Mouse (Mus musculus) natural killer cell, adult 2 months (primary cell): ENCODE measurements around the gene Ints12.

Experiments used
- DNase-seq, 2 experiments: peaks; one replicate each; pipeline ENCODE4 v3.0.0; 2022; ENCODE audit warnings: low spot score in 2 of 2

Gene Ints12

DNA sequence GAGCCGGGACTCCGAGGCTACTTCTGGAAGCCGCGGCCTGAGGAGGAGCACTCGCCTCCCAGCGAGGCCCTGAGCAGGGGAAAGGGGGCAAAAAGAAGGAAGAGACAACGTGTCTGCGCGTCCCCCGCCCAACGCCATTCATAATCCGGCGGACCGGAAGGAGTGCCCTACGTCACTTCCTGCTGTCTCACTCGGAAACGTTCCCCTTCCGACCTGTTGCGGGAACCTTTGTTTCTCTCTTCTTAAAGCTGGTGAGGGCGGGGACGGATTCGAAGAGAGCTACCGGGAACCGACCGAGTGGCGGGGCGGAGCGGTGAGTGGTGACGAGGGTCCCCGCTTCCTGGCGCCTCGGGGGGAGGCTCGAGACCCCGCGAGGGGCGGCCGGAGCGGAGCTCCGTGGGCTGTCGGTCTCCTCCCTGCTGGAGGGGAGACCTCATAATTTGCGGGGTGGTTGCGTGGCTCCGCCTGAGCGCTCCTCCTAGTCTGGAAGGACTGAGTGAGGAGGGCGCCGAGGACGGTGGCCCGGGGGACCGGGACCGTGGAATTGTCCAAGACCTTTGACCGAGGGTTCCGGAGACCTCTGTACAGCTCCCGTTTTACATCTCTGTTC is at the start of gene Ints12, which contains the start of gene Gstcd:
Gene Ints12, plus strand, starts transcription at position 177 of the 610 bp plus-strand sequence.
Gene Gstcd, minus strand, starts transcription at position 370 of the 610 bp plus-strand sequence.
- peak; percentile 87 to 91 for DNase-seq

- no peak for DNase-seq
These were observed 39.6 kb upstream of the Ints12 start for GRCm38 (mm10) chr3:133052068-133052467.

DNA sequence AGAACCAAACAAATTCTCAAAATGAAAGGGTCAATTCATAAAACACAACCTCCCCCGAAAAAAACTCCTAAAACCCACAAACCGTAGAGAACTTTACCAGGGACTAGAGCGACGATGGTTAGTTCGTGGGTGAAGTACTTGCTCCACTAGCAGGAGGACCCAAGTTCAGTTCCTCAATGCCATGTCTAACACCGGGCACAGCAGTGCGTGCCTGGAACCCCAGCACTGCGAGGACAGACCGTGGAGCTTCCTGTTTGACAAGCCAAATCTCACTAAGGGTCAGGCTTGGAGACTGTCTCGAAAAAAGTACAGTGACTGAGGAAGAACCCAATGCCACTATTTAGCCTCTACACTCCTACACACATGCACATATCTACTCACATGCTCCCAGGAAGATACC is 16.1 kb upstream of the Ints12 start:
- DNase-seq = no peak

DNA sequence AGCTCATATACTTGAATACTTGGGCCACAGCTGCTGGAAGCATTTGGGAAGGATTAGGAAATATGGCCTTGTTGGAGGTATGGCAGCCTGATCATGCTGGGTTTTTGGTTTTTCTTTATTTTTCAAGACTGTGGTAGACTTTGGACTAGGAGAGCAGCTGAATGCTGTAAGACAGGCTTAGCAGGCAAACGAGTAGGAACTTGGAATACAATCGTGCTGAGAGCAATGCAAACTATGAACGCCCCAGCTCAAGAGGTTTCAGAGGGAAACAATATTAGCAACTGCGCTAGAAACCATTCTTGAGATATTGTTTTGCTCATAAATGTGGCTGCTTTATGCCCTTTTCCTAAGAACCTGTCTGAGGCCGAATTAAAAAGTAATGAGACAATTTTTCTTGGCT is 8.9 kb upstream of the Ints12 start:
- DNase-seq = no peak

DNA sequence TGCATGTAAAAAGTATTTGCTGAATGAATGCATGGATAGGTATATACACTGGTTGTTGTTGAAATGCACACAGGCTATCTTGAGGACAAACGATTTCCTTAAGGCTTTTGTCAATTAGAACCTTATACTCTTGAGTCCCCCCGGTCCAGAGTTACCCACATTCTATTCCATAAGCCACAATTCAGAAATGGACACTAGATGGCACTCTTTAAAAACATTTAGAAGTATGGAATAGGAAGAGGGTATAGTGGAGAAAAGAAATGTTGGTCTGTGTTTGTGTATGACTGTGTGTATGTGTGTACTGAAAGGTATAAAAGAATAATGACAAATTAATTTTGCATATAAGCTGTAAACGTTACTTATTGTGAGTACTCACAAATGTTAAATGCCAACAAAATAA is 5.8 kb upstream of the Ints12 start:
- DNase-seq = no peak

DNA sequence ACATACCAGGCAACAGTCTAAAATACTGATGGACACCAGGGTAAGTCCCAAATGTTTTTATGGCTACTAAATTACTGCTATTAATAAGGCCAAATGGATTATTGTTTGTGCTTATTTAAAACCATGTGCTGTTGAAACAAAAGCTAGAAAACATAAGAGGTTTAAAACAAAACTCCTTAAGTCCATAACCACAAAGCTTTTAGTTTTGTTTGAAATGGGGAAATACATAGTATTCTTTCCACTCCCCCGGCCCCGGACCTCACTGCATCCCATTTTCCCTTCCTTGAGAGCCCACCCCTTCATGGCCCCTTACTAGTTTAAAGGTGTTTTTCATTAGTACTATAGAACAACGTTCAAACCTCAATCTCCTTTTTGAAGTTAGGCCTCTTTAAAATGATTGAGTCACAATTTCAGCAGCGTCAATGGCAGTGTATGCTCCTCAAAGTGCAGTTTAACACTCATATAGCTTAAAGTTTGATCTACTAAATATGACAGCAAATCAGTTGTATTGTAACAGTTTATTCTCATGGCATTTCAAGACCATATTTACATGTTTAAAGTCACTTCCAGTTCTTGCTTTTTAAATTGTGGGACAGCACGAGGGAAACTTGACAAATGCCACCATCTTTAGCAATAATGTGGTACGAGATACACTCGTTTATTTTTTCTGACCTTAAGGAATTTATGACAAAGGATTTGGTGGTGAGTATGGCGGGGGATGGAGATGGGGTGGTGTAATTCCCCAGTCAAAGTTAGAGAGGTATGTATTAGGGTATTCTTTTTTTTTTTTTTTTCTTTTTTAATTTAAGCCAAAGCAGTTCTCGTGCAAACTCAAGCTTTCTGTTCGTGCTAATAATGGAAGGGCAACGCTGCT is 1.2 kb upstream of the Ints12 start:
- no peak for DNase-seq

DNA sequence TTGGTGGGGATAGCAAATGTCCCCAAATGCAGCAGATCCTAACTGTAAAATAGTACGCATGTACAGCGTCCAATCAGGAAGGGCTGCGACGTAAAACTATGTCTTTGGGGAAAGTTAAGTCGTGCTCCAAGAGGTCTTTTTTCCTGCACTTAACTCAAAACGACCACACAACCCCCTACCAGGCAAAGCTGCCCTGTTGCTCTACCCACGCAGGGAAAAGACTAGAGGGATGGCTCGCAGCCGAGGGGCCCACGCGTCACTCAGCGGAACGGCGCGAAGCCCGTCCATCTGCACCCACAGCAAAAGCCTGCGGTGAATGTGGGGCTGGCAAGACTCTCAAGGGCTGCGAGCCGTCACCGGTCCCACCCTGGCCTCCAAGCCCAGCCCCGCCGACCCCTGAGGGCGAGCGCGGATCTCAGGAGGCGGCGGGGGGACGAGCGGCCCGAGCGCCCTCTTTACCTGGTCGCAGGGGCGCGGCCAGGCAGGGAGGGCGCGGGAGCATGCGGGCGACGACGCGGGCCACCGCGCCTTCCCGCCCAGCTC is 448 bp upstream of the Ints12 start:
- no peak for DNase-seq

DNA sequence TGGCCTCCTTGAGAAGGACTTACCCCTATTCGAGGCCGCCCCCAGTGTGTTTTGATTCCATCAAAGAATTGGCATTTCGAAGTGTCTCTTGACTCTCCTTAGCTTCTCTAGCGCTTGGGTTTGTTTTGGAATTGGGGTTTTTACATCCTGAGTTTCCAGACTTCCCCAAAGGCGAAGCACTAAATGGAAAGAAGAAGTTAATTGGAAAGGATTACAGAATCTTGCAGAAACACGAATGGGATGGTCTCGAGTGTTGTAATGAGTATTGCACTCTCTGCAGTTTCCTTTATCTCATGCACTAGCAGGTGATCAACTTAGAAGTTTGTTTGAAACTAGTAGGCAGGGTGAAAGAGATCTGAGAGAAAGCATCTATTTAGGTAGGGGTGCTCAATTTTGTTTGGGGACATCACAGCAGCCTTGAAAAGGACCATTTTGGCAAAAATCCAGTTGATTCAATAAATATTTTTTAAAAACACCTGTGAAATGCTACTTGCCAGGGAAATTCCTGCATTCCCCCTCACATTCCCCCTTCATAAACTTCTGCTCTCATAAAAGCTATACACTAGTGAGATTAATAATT is 724 bp downstream of the Ints12 start:
- DNase-seq = no peak

DNA sequence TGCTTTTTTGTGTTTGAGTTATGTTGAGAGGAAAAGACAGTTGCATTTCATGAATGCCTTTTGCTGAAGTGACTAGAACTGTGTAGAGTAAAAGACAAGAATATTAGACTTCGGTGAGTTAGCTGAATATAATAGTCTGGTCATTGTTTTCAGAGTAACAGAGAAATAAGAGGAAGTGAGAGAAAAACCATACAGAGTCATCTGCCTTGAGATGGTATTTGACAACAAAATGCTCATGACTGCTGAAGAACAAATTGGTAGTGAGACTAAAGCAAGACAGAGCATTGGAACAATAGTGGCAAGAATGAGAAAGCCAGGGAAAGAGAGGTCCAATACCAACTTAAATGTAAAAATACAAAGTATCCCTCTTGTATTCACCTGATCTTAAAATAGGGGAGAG is 1.3 kb downstream of the Ints12 start:
- DNase-seq = no peak

DNA sequence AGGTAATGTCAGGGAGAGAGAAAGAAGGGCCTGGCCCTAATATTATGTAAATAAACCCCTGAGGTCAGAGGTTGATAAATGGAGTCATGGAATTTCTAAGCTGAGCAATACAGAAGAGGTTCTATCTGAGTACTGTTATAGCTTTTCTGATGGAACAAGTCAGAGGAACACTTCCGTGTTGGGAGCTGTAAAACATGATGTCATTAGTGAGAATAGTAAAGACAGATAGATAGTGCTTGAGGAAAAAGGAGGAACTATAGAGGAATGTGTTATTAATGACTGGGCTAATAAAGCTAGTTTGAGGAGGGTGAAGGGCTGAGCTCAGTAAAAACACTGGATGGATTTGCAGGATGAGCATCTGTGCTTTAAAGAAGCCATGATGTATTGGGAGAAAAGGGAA is 2.7 kb downstream of the Ints12 start:
- no peak for DNase-seq

GRCm38 (mm10) chr3:133097936-133098335 is 6.3 kb downstream of the Ints12 start:
- DNase-seq = no peak

- no peak for DNase-seq
These were observed 6.7 kb downstream of the Ints12 start for GRCm38 (mm10) chr3:133098336-133098735.

DNA sequence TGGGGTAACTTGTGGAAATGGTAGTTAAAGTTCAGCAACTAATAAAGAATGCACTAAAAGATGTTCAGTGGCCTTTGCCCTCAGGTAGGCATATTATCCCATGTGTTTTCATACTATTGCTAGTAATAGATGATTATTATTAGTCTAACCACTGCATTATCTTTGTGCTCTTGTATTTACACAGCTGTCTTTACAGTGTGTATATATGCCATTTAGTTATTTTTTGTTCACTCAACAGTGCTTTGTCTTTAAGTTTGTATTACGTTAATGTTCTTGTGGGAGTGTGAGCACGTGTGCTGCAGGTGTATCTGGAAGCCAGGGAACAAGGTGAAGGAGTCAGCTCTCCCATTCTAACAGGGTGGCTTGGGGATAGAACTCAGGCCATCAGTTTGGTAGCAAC is 7.3 kb downstream of the Ints12 start:
- no peak for DNase-seq

- no peak for DNase-seq
These were observed 12.1 kb downstream of the Ints12 start for GRCm38 (mm10) chr3:133103768-133104167.

GRCm38 (mm10) chr3:133104436-133104835 is 12.8 kb downstream of the Ints12 start:
- no peak for DNase-seq

DNA sequence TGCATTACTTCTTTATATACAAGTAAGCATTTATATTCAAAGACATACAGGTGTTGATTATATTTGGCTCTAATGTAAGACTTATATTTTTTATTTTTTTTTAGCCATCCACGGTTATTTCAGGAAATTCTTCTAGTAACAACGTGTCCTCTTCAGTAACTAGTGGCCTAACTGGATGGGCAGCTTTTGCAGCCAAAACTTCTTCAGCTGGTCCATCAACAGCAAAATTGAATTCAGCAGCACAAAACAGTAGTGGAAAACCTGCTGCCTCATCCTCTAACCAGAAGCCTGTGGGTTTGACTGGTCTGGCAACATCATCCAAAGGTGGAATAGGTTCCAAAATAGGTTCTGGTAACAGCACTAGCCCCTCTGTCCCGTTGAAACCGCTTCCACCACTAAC is 17.1 kb downstream of the Ints12 start:
- no peak for DNase-seq

DNA sequence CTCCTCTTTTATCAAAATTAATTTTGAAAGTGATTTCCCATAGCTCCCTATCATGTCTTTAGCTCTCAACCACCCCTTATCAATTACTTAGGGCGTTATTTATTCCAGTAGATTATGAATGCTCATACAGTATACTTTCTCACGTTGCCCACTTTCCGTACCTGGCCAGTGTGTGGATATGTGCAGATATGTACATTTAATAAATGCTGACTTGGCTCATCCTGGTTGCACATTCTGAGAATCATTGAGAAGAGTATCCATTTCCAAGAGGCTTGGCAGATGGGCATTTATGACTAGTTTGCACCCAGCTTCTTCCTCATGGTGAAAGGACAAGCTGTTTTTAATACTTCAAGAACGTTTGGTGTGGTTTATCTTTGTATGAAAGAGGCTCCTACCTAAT is 18.2 kb downstream of the Ints12 start:
- no peak for DNase-seq

GRCm38 (mm10) chr3:133111741-133112140 is 20.1 kb downstream of the Ints12 start:
- DNase-seq = no peak

DNA sequence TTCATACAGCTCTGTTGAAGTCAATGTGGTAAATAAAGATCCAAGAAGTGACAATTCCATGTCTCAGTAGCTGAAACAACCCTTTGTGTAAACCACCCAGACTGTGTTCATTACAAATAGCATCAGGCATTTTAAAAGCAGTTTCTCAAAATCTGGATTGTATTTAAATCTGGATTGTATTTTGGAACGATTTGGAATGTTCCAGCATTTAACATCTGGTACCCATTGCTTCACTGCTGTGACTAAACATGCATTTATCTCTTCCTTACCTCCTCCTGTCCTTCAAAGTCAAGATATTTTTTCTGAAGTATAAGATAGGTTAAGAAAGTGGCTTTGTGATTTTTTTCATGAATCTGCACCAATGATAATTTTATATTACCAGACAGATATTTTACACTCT is 21.6 kb downstream of the Ints12 start:
- no peak for DNase-seq

- no peak for DNase-seq
These were observed 39.7 kb downstream of the Ints12 start for GRCm38 (mm10) chr3:133131372-133131771.

DNA sequence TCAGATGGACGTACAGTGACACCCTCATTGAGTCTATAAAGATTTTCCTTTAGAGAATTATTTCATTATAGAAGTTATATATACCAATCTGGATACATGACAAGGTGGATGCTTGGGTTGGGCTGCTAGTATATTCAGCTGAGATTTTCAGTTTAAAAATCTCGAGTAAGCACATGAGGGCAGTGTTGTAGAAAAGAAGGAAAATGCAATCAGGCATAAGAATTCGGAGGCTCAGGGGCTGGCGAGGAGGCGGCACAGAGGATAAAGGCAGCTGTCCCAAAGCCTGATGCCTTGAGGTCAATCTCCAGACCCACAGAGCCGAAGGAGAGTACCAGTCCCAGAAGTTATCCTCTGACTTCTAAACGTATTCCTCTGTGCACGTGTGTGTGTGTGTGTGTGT is 41.0 kb downstream of the Ints12 start:
- DNase-seq = no peak

- DNase-seq = no peak
These were observed 50.2 kb downstream of the Ints12 start for GRCm38 (mm10) chr3:133141877-133142276.
